Mouse (Mus musculus) left cerebral cortex, adult 2 months (tissue): ENCODE measurements around the gene Pknox2. TPM values are rescaled to one million over a fixed set of nuclear protein-coding genes. Genes with fewer than 3 reads are reported as not detected.

Experiments used
- DNase-seq, 2 experiments: peaks; one replicate each; pipeline ENCODE4 v3.0.0; 2021 to 2022; ENCODE audit warnings: low spot score in 2 of 2, mixed read lengths in 1 of 2; ENCODE audit errors: extremely low spot score in 1 of 2
- H3K27ac ChIP-seq: fragments of 200-600 bp; 2 replicates; pipeline ENCODE4 v1.8.1; 2022
- H3K4me3 ChIP-seq: fragments of 200-600 bp; 2 replicates; pipeline ENCODE4 v1.8.1; 2022
- CTCF ChIP-seq: fragments of 200-600 bp; IDR thresholded peaks from 2 replicates; pipeline ENCODE4 v1.8.1; 2022; ENCODE audit warnings: antibody characterized with exemption, mild to moderate bottlenecking, moderate library complexity
- intact Hi-C: fragments of 180-260 bp; cut with DNase I; formaldehyde crosslinking; loops from one replicate; pipeline ENCODE4 v1.15.1; 2025
- long read RNA-seq, 2 experiments: library from polyadenylated mRNA; stranded (forward); transcript quantifications; one replicate each; pipeline ENCODE4 v2.0.0; 2021; ENCODE audit warnings: borderline mapping rate in 2 of 2
- total RNA-seq, 2 experiments: library from RNA; stranded (reverse); gene quantifications; 2 replicates each; pipeline ENCODE4 v1.2.3; 2021

The Pknox2 gene
- 10 to 100 TPM; 79.1 to 84.5 TPM for total RNA-seq
- long read RNA-seq, experiment 1, transcript Pknox2-201 (13 exons, 3,632 nt), result major isoform, 13 of 31 reads
- long read RNA-seq, experiment 1, partial matches to known transcripts, result 4 of 31 reads
- long read RNA-seq, experiment 1, other reads (novel, unspliced or antisense), result 10 of 31 reads
- long read RNA-seq, experiment 2, transcript Pknox2-201 (13 exons, 3,632 nt), result major isoform, 10 of 22 reads
- long read RNA-seq, experiment 2, partial matches to known transcripts, result 6 of 22 reads
- long read RNA-seq, experiment 2, other reads (novel, unspliced or antisense), result 4 of 22 reads

DNA sequence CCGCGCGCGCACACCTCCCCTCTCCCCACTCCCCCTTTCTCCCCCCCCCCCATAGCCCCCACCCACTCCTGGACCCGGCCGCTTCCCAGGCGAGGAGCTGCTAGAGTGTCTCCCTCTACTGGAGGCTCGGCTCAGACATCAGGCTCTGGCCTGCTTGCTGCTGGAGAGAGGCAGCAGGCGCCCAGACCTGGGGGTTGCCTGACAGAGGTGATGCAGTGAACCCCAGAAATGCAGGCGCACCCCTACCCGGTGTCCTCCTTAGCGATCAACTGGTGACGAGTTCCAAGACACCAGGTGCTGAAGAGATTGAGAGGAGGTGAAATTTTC lies at the start of gene Pknox2:
TSS of gene Pknox2 (minus strand) at position 49 of the 327 bp plus-strand sequence.
- Histone ChIP-seq H3K4me3 (peak within 1 kb of the TSS; percentile 92), H3K27ac (peak within 1 kb of the TSS; percentile 93)
- peak; percentile 85 to 87 for DNase-seq
- intact Hi-C loops, result loop anchor here (2.0 to 5.0 kb wide), 4 partner anchors 65 to 250 kb away; no protein-coding TSS in a partner anchor
- peak; percentile 63 for TF ChIP-seq CTCF

DNA sequence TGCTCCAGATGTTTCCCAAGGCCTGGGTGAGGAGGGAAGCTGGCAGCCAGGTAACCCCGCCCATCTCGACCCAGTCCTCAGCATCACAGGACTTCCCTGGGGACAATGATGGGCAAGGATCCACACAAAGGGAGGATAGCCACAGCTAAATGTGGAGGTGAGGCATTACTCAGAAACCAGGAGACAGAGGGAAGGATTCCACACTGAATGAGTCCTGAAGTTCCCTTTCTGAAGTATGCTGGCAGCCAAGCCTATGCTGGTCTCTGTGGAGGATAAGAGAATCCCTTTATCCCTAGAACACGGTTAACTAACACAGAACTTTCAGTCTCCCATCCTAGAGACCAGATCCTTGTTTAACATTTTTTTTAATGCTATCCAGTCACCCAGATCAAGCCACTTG lies 40.8 kb upstream of the Pknox2 start:
- intact Hi-C loops, result no loop called here
- Histone ChIP-seq H3K27ac (peak overlapping the region; percentile 36; the same call in 1 of the 2 replicates), H3K4me3 (no peak overlapping the region)
- no peak for TF ChIP-seq CTCF
- DNase-seq, result no peak

DNA sequence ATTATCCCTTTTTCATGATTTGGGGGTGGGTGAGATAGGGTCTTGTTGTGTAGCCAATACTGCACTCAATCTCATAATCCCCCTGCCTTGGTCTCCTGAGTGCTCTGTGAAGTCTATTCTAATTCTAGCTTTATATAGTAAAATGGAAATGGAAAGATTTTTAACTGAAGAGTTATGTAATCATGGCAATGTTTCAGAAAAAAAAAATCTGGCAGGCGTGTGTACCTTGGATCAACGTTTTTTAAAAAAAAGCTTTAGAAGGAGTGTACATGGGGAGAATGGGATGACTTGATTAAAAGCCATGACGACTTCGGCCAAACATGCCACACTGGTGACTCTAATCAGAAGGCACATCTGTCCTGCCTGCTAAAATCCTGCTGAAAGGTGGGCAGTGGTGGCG lies 40.2 kb upstream of the Pknox2 start:
- intact Hi-C loops, result no loop called here
- peak overlapping the region; percentile 50; the same call in 1 of the 2 replicates for H3K27ac ChIP-seq
- no peak for DNase-seq
- no peak for TF ChIP-seq CTCF
- H3K4me3 ChIP-seq, result no peak overlapping the region

DNA sequence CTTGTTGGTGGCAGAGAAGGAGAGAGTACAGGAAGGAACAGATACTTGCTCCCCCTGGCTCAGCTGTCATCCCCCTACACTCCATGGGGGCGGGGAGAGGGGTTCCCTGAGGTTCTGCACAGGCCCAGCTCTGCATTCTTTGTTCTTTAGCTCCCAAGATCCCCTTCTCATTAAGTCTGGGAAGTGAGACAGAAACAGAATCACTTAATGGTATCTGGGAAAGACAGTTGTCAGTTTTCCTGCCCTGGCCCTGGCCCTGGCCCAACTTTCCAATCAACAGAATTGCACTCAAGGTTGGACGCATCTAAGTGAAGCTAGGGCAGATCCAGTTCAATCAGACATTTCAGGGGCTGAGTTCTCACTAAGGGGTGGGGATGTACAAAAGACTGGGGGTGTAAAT lies 36.0 kb upstream of the Pknox2 start:
- H3K4me3 ChIP-seq, result no peak overlapping the region
- no peak for DNase-seq
- intact Hi-C loops, result no loop called here
- TF ChIP-seq CTCF, result no peak
- no peak overlapping the region for H3K27ac ChIP-seq

DNA sequence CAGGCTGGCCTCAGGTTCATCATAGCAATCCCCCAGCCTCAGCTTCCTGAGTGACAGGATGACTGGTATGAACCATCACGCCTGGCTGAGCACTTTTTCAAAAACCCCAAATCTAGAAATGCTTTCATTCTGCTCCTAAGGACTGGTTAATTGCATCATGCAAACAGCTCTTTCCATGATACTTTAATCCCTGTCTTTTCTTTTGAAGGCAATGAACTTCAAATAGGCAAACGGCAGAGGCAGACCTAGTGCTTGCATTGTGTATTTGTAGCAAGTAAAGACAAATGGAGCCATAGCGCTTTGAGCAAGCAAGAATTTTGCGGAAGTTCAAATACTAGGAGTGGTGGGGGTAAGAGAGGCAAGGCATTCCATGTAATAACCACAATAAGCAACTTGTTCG lies 34.4 kb upstream of the Pknox2 start:
- no peak for TF ChIP-seq CTCF
- H3K27ac ChIP-seq, result no peak overlapping the region
- intact Hi-C loops, result no loop called here

DNA sequence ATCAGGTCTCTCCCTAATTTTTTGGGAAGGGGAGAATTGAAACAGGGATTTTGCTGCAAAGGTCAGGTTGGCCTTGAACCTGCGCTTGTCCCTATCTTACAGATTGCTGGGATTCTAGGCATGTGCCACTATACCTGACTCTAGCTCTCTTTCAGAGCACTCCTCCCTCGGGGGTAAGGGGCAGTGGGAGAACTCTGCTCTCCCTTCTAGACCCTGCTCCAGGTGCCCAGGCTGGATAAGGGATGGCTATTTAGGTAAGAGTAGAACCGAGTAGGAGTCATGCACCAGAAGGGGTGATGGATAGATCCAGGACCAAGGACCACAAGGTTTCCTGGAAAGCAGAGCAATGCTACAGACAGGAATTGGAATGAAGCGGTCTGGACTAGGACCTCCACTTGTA lies 32.4 kb upstream of the Pknox2 start:
- intact Hi-C loops, result loop anchor here (5.0 kb wide), 1 partner anchor 148 kb away; no protein-coding TSS in a partner anchor
- no peak for DNase-seq
- H3K27ac ChIP-seq, result no peak overlapping the region
- H3K4me3 ChIP-seq, result no peak overlapping the region
- no peak for TF ChIP-seq CTCF

More for the DNA sequence above, 34.4 kb upstream of the Pknox2 start:
- H3K4me3 ChIP-seq, result no peak overlapping the region
- no peak for DNase-seq

DNA sequence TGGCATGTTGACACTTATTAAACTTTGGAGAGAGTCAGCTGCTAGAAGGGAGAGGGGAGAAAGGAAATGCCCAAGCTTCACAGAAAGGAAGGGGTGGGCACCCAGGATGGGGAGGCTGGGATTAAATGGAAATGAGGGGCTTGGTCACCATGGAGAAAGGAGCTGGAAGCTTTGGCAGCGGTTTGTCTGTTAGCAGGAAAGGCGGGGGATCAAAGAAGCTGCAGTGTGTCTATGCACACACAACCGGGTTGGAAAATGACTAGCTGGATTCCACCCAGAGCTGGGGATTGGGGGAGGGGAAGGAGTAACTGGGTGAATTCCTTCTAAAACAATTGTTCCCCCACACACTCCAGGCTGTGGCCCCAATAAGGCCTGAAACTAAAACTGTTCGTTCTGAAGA lies 31.7 kb upstream of the Pknox2 start:
- Histone ChIP-seq H3K4me3 (no peak overlapping the region), H3K27ac (0 out of 2 replicates have a peak overlapping the region, but pooled peaks have one; percentile 9)
- no peak for TF ChIP-seq CTCF
- intact Hi-C loops, result loop anchor here (5.0 kb wide), 1 partner anchor 148 kb away; no protein-coding TSS in a partner anchor
- peak in 1 of 2 experiments; percentile 24 for DNase-seq

DNA sequence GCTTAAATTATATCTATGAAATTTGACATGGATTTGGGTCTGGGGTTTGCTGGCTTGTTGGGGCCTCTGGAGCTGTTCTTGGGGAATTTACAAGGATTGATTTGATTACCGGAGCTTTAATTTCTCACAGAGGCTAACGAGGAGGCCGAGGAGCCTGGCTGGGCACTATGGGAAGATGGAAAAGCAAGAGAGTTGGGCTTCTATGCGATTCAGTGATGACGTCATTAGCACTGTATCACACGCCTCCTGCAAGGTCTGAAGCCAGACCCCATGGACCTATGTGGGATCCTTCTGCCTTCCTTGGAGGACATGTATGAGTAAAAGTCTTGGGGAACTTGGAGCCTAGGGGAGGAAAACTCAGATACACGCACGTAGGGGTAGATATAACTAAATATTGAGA lies 30.3 kb upstream of the Pknox2 start:
- intact Hi-C loops, result loop anchor here (1.0 to 5.0 kb wide), 2 partner anchors 52 to 150 kb away; no protein-coding TSS in a partner anchor

DNA sequence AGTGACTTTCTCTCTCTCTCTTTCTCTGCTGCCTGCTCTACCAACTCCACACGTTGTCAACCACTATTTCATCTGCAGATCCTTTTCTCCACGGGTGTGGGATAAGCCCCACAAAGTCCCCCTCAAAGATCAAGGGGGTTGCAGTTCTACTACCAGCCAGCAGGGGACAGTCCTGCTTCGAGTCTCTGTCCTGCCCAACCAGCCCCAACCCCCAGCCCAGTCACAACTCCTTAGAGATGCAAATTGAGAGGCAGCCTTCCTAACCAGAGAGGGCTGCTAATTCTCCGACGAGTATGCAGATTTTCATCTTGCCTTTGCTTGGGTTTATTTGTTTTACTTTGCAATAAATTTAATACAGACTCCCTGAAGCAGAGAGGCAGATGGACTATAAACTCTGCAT lies 29.9 kb upstream of the Pknox2 start:
- Histone ChIP-seq H3K27ac (peak overlapping the region; percentile 72), H3K4me3 (peak overlapping the region; percentile 11; the same call in 1 of the 2 replicates)
- peak; percentile 72 to 73 for DNase-seq
- TF ChIP-seq CTCF, result peak; percentile 98
- intact Hi-C loops, result loop anchor here (1.0 to 5.0 kb wide), 2 partner anchors 52 to 150 kb away; no protein-coding TSS in a partner anchor

More for the DNA sequence above, 30.3 kb upstream of the Pknox2 start:
- H3K4me3 ChIP-seq, result peak overlapping the region; percentile 11; the same call in 1 of the 2 replicates
- TF ChIP-seq CTCF, result no peak
- H3K27ac ChIP-seq, result peak overlapping the region; percentile 72
- DNase-seq, result no peak

DNA sequence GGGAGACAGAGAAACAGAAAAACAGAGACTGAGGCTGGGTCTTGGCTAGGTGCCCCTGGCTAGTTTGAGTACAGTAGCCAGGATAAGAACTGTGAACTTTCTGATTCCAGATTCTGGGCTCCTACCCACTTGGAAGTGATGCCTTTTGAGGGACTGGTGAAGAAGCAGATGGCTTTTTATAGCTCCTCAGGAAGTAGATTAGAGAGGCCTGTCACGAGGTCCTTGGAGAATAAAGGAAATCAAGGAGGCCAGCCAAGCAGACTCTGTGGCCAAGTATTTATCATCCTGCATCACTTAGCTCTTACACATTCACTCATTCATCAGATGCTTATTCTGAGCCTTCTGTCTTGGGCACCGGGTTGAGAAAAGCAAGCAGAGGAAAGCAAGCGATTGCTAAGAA lies 28.8 kb upstream of the Pknox2 start:
- DNase-seq, result no peak
- H3K4me3 ChIP-seq, result no peak overlapping the region
- no peak overlapping the region for H3K27ac ChIP-seq
- intact Hi-C loops, result loop anchor here (5.0 kb wide), 1 partner anchor 151 kb away; no protein-coding TSS in a partner anchor
- TF ChIP-seq CTCF, result no peak

DNA sequence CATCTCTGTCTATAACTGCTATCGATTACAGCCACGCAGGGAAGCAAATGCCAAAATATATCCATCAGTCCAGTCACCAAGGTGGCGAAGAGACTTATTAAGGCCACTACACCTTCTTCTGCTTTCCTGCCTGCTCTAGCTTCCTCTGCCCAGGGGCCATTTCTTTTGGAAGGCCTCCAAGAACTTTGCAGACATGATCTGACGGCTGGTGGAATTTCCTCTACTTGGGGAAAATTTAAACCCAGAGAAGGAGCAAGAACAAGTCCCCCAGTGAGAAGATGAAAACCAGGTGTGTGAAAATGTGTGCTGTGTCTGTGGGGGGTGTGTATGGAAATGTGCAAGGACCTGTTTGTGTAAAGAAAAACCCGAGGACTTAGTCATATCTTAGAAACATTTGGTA lies 26.2 kb upstream of the Pknox2 start:
- Histone ChIP-seq H3K4me3 (no peak overlapping the region), H3K27ac (no peak overlapping the region)
- DNase-seq, result no peak
- no peak for TF ChIP-seq CTCF
- intact Hi-C loops, result no loop called here

DNA sequence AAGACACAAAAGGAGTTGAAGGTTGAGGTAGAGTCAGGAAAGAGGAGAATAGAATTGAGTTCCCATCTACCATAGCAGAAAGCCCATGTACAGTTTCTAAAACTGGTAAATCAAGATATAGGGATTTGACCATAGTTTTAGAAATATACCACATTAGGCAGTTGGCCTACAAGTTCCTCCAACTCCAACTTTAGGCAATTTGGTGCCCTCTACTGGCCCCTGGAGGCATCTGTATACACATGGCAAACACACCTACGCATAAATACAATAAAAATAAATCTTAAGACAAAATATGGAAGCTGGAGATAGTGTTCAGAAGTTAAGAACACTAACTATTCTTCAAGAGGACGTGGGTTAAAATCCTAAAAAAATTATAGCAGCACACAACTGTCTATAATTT lies 19.7 kb upstream of the Pknox2 start:
- peak; percentile 45 for TF ChIP-seq CTCF
- intact Hi-C loops, result no loop called here
- DNase-seq, result no peak

More for the DNA sequence above, 19.7 kb upstream of the Pknox2 start:
- Histone ChIP-seq H3K27ac (no peak overlapping the region), H3K4me3 (no peak overlapping the region)
